Mouse (Mus musculus) intestine, embryonic 15.5 days (tissue): ENCODE measurements around the gene Prickle4. TPM values are rescaled to one million over a fixed set of nuclear protein-coding genes. Genes with fewer than 3 reads are reported as not detected.

ENCODE experiments used
- ATAC-seq: fragments of 200-750 bp; cut with Nextera tagmentation; 2 replicates; pipeline ENCODE4 v1.8.0; 2017; ENCODE audit warnings: moderate TSS enrichment, moderate library complexity
- H3K27ac ChIP-seq: fragments of 300-500 bp; sonication (generic); 2 replicates; pipeline ENCODE4 v1.5.1; 2015; ENCODE audit warnings: mild to moderate bottlenecking, inconsistent platforms
- H3K27me3 ChIP-seq: fragments of 300-500 bp; sonication (generic); replicated peaks from 2 replicates; pipeline ENCODE4 v1.6.1; 2015; ENCODE audit warnings: inconsistent platforms
- H3K36me3 ChIP-seq: fragments of 300-500 bp; sonication (generic); 2 replicates; pipeline ENCODE4 v1.6.1; 2015; ENCODE audit warnings: inconsistent platforms
- H3K4me1 ChIP-seq: fragments of 300-500 bp; sonication (generic); replicated peaks from 2 replicates; pipeline ENCODE4 v1.6.1; 2015; ENCODE audit warnings: inconsistent platforms
- H3K4me2 ChIP-seq: fragments of 300-500 bp; sonication (generic); replicated peaks from 2 replicates; pipeline ENCODE4 v1.6.1; 2015; ENCODE audit warnings: mild to moderate bottlenecking, inconsistent platforms
- H3K4me3 ChIP-seq: fragments of 300-500 bp; sonication (generic); replicated peaks from 2 replicates; pipeline ENCODE4 v1.5.1; 2015; ENCODE audit warnings: inconsistent platforms
- H3K9ac ChIP-seq: fragments of 300-500 bp; sonication (generic); 2 replicates; pipeline ENCODE4 v1.6.1; 2015; ENCODE audit warnings: inconsistent platforms
- H3K9me3 ChIP-seq: fragments of 300-500 bp; sonication (generic); 2 replicates; pipeline ENCODE4 v1.6.1; 2016; ENCODE audit warnings: inconsistent platforms
- WGBS: fragments of 180-500 bp; shearing (Covaris S2); methylation state at CpG from one replicate; pipeline ENCODE4 v1.1.7; 2015; 5-methylcytosine and 5-hydroxymethylcytosine counted together
- polyA plus RNA-seq: library from polyadenylated mRNA; unstranded; fragments of >200 nt; fragmentation: Nextera tagmentation; extraction: Ambion mirVana; gene quantifications from 2 replicates; pipeline ENCODE4 v1.2.1, GENCODE M21; 2015

Prickle4 gene
- polyA plus RNA-seq, result 0.40 and 0.52 TPM in 2 replicates

DNA sequence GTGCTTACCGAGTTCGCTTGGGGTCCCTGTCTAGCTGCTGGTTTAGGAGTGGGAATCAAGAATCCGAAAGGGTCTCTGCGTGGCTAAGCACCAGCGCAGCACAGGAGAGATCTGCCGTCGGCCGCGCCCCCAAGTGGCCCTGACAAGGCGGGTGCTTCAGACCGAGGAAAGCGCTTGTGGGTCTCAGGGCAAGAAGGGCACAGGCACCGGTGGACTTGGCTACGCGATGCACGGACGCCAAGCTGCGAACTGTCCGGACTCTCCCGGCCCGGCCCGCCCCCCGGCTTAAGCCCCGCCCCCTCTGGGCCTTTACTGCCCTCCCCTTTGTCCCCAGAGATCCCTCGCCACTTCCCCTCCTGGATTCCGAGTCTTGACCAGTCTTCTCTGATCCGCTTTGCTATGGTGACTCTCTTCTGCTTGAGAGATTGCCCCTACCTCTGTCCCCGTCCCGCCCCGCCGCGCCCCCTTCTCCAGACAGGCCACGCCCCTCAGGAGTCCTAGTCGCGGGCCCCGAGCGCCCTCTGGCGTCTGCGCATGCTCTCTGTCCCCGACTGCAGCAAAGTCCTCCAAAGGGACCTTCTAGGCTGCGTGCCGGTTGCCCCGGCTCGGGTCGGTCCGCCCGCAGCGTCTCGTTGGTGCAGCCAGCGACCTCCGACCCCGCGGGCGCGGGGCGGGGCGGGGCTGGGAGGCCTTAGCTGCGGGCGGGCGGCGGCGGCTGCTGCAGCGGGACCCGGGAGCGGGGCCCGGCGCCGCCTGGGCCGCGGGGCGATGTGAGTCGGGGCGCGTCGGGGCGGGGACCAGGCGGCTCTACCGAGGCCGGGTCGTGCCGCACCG is at the start of gene Prickle4:
Gene Prickle4 (minus strand): TSS at position 234 of the 834 bp plus-strand sequence.
- Histone ChIP-seq H3K27ac (peak within 1 kb of the TSS; percentile 71), H3K9ac (peak within 1 kb of the TSS; percentile 81), H3K36me3 (no peaks in the 10 kb centered on the region), H3K4me3 (peak within 1 kb of the TSS; percentile 79), H3K4me1 (peaks cover 17% of the 10 kb centered on the region; the same call in 1 of the 2 replicates), H3K27me3 (no peaks in the 10 kb centered on the region; the same call in 1 of the 2 replicates), H3K9me3 (no peaks in the 10 kb centered on the region), H3K4me2 (peak within 1 kb of the TSS; percentile 95)
- ATAC-seq, result peak; percentile 94
- WGBS, result under 1% methylated on average over 82 of the region's 82 CpGs

DNA sequence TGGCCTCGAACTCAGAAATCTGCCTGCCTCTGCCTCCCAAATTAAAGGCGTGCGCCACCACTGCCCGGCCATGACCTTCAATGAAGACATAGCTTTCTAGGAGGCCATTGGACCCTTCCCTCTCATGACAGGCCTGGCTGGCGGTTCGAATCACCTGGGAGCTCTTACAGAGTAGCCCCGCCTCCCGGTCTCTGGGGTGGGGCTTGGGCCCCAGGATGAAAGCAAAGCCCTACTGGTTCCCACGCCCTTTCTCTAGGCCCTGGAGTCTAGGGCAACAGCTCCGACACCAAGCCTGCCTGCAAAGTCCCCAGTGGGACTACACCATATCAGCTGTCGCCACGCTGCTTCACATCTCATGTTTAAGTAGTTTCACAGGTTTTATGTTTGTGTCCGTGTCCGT is 49.5 kb upstream of the Prickle4 start:
- Histone ChIP-seq H3K27ac (no peak overlapping the region), H3K4me3 (no peak overlapping the region), H3K36me3 (no peaks in the 10 kb centered on the region), H3K9me3 (no peaks in the 10 kb centered on the region), H3K27me3 (no peaks in the 10 kb centered on the region), H3K4me2 (no peak overlapping the region), H3K4me1 (peaks cover 27% of the 10 kb centered on the region), H3K9ac (no peak overlapping the region)
- 92% methylated on average over 14 of the region's 14 CpGs for WGBS
- ATAC-seq, result no peak

DNA sequence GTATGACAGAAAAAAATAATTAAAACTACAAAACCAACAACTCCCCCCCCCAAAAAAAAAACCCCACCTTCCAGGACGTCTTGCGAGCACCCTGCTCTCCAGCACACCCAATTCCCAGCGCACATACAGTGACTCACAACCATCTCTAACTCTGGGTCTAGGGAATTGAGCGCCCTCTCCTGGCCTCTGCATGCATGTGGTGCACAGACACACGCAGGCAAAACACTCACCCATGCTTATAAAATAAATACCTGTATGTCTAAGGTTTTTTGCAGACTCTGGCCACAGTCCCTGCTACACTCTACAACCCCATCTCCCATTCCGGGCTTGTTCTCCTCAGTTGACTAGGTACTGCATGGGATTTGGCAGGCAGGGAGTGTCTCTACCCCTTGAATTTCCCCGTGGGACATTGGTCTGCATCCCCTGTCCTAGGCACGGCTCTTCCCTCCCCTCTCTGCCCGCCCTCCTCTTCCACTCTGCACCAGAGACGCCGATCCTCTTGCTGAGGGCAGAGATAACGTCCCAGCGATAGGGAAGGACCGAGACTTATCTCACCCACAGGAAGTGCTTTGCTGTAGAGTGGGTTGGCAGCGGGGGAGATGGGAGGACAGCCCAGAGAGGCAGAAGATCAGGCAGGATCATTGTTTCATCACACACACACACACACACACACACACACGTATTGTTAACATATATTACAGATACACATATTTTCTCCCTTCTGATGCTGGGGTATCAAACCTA is 48.6 kb upstream of the Prickle4 start:
- WGBS, result 40% methylated on average over 16 of the region's 16 CpGs
- peaks cover 27% of the 10 kb centered on the region for H3K4me1 ChIP-seq
- no peak overlapping the region for H3K4me3 ChIP-seq
- H3K4me2 ChIP-seq, result no peak overlapping the region
- no peaks in the 10 kb centered on the region for H3K27me3 ChIP-seq
- H3K9me3 ChIP-seq, result no peaks in the 10 kb centered on the region
- ATAC-seq, result no peak
- H3K36me3 ChIP-seq, result no peaks in the 10 kb centered on the region
- H3K27ac ChIP-seq, result no peak overlapping the region
- H3K9ac ChIP-seq, result no peak overlapping the region

DNA sequence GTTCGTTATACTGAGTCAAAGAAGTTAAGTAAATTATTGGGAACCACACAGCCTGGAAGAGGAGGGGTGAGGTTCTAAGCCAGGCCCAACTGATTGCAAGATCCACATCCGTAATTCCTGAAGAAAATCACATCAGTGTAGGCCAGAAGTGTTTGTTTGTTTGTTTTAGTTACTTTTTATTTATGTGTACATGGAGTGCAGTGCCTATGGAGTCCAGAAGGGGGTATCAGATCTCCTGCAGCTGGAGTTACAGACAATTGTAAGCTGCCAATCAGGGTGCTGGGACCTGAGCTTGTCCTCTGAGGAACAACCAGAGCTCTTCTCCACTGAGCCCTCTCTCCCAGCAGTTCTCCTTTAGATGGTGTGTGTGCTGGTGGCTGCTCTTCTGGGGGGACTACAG is 45.6 kb upstream of the Prickle4 start:
- H3K4me1 ChIP-seq, result peaks cover 27% of the 10 kb centered on the region
- no peaks in the 10 kb centered on the region for H3K27me3 ChIP-seq
- no peak overlapping the region; the same call in 1 of the 2 replicates for H3K4me2 ChIP-seq
- H3K27ac ChIP-seq, result peak overlapping the region; percentile 88; the same call in 1 of the 2 replicates
- no peaks in the 10 kb centered on the region for H3K9me3 ChIP-seq
- no peak overlapping the region for H3K4me3 ChIP-seq
- H3K9ac ChIP-seq, result no peak overlapping the region
- H3K36me3 ChIP-seq, result no peaks in the 10 kb centered on the region
- WGBS, result 78% methylated on average over 2 of the region's 2 CpGs
- no peak for ATAC-seq

DNA sequence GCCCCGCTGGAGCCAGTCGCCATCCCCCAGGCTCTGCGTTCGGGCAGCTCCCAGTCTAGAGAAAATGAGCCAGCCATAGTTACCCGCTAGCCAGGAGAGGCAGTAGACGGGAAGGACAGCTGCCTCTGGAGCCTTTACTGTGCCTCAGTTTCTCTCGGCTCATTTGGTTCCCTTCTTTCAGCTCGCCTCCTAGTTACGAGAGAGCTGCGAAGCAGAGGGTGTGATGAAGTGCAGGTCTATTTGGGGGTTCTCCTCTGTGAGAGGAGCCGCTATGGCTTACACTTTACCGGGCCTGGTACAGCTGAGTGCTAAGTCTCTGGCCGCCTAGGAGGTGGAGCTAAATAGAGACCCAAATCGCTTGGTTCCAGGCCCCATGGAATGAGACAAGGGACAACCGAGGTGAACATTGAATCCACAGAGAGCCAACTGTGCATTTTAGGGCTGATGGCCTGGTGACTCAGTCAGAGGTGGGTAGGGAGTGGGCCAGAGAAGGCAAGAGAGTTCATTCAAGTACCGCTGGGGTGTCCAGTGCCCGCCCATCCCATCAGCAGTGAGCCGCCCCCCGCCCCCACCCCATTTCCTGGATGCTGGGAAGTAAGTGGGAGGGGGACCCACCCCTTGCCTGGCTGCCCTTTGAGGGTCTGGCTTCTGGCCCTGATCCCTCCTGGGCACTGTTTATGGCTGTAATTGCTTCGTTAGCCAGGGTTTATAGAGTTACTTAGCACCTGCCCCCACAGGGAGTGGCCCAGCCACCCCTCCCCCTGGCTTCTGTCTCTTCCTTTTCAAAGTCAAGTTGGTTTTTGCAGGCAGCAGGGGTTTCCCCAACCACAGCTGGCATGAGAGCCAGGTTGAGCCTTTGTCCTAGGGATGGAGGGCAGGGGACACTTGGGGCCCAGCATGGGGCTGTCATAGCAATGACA is 44.6 kb upstream of the Prickle4 start:
- ATAC-seq, result peak; percentile 54
- H3K4me3 ChIP-seq, result peak overlapping the region; percentile 85
- peak overlapping the region; percentile 88 for H3K27ac ChIP-seq
- 10% methylated on average over 20 of the region's 20 CpGs for WGBS
- peak overlapping the region; percentile 95 for H3K4me2 ChIP-seq
- H3K27me3 ChIP-seq, result no peaks in the 10 kb centered on the region
- H3K4me1 ChIP-seq, result peaks cover 27% of the 10 kb centered on the region
- peak overlapping the region; percentile 75; the same call in 1 of the 2 replicates for H3K9ac ChIP-seq
- no peaks in the 10 kb centered on the region for H3K36me3 ChIP-seq
- no peaks in the 10 kb centered on the region for H3K9me3 ChIP-seq

DNA sequence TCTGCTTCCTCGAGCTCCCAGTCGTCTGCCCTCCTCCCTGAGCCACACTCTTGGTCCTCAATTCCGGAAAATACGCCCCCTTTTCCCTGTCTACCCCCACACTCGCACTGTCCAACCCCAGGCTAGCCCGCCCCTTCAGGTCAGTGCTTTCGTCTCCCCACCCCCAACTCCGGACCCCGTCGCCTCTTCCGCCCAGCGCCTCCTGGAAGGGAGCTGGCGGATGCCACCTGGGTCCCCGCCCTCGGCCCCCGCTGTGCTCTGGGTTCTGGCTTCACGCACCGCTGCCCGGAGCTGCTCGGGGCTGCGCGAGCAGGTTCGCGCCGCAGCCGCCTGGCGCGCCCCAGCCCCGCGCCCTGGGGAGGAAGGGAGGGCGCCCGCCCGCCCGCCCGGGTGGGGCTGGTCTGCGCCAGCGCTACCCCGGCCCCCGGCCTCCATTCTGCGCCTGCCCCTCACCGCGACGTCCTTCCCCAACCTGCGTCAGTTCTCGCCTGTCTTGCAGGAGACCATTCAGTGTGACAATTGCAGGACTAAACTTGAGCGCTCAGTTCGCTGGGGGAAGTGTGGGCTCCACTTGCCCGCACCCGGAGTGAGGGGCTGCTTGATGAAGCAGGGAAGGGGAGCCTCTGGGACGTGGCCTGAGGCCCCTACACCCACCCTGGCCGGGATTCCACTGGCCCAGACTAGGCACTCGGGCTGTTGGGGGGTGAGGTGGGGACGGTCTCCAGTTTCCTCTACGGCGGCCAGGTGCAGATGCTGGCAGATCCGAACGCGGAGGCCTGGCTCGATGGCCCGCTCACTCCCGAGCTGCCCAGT is 43.7 kb upstream of the Prickle4 start:
- H3K4me3 ChIP-seq, result peak overlapping the region; percentile 85
- peak overlapping the region; percentile 75 for H3K9ac ChIP-seq
- peaks cover 31% of the 10 kb centered on the region for H3K4me1 ChIP-seq
- H3K36me3 ChIP-seq, result no peaks in the 10 kb centered on the region
- H3K9me3 ChIP-seq, result no peaks in the 10 kb centered on the region
- peak overlapping the region; percentile 95 for H3K4me2 ChIP-seq
- WGBS, result under 1% methylated on average over 61 of the region's 61 CpGs
- peak; percentile 39 for ATAC-seq
- no peaks in the 10 kb centered on the region for H3K27me3 ChIP-seq
- H3K27ac ChIP-seq, result peak overlapping the region; percentile 88

DNA sequence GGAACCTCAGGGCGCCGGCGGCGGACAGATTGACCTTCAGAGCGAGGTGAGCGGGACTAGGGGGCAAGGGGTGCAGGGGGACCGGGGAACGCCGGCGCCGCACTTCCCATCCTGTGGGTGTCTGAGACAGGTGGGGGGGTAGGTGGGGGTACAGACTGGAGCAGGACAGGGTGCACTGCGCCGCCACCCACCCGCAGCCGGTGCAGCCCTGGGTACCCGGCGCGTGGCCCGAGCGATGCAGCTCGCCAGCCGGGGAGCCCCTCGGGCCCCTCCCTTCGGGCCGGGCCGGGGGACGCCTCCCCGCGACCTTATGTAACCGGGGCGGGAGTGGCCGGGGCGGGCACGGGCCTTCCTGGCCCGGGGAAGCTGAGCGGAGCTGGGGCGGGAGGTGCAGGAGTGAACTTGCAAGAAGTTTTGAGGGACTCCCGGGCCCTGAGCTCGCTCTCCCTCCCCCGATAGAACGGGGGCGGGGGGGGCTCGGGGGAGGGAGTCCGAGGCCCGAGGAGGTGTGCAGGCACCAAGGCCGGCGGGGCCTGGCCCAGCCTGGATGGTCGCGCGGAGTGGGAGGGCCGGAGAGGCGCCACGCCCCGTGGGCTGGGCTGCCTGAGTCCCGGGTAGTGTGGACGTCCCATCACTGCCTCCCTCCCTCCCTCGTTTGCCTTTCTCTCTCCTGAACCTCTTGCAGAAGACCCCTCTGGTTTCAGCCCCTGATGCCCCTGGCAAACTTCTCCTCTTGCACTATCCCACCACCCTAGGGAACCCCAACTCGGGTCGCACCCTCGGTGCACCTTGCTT is 42.9 kb upstream of the Prickle4 start:
- Histone ChIP-seq H3K9me3 (no peaks in the 10 kb centered on the region), H3K36me3 (no peaks in the 10 kb centered on the region), H3K27me3 (no peaks in the 10 kb centered on the region), H3K9ac (peak overlapping the region; percentile 75), H3K4me1 (peaks cover 28% of the 10 kb centered on the region), H3K4me3 (peak overlapping the region; percentile 85), H3K27ac (peak overlapping the region; percentile 88), H3K4me2 (peak overlapping the region; percentile 95)
- WGBS, result 1% methylated on average over 55 of the region's 60 CpGs
- peak; percentile 88 for ATAC-seq

DNA sequence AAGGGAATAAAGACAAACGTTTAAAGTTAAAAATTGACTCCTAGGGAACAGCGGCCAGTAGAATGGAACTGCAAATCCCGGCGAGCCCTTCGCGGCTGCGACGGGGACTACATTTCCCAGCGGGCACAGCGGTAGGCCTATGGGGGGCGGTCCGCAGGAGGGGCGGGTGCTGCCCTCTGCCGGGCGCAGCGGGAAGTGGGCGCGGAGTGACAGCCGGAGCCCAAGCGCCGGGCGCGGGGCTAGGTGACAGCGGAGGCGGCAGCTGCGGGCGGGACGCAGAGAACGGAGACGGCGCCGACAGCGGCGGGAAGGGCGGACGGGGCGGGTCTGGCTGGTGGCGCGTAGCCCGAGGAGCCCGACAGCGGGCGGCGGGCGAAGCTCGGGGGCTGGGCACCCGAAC is 42.3 kb upstream of the Prickle4 start, which contains the start of gene Tfeb:
Gene Tfeb (plus strand): TSS at position 175 of the 400 bp plus-strand sequence.
- Histone ChIP-seq H3K27ac (peak within 1 kb of the TSS; percentile 88), H3K9me3 (no peaks in the 10 kb centered on the region), H3K9ac (peak within 1 kb of the TSS; percentile 75), H3K4me1 (peaks cover 28% of the 10 kb centered on the region), H3K4me3 (peak within 1 kb of the TSS; percentile 85), H3K4me2 (peak within 1 kb of the TSS; percentile 95), H3K27me3 (no peaks in the 10 kb centered on the region), H3K36me3 (no peaks in the 10 kb centered on the region)
- under 1% methylated on average over 44 of the region's 47 CpGs for WGBS
- ATAC-seq, result peak; percentile 72

DNA sequence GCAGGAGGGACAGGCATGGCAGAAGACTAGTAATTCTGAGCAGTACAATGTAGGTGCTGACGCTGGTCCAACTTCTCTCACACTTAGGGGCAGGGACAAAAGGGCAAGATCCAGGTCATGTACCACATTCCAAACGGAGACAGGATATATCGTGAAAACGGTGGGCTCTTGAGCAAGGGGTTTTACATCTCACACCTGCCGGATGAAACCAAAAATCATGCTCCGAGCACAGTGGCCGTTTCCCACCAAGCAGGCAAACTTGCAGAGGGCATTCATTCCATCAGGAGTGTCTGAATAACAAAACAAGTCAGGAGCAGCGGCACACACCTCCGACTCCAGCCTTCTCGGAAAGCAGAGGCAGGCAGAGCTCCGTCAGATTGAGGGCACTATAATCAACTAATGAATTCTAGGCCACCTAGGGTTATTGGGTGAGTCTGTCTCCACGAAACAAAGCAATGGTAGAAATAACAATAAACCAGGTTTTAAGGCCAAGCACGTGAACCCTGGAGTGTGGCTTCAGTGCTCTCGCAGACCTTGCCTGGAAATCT is 41.1 kb upstream of the Prickle4 start:
- H3K9me3 ChIP-seq, result no peaks in the 10 kb centered on the region
- no peak overlapping the region for H3K27ac ChIP-seq
- H3K4me2 ChIP-seq, result no peak overlapping the region
- no peaks in the 10 kb centered on the region for H3K27me3 ChIP-seq
- peaks cover 23% of the 10 kb centered on the region for H3K4me1 ChIP-seq
- H3K9ac ChIP-seq, result no peak overlapping the region
- 78% methylated on average over 14 of the region's 14 CpGs for WGBS
- H3K4me3 ChIP-seq, result no peak overlapping the region
- no peaks in the 10 kb centered on the region for H3K36me3 ChIP-seq
- ATAC-seq, result no peak
